Mouse (Mus musculus): ENCODE measurements at regions not wholly inside any gene's neighbourhood (a gene's known extent, or its start where the extent isn't known, plus 50 kb on each side); places are given as distances from the start of the nearest gene placed in this dataset.

DNA sequence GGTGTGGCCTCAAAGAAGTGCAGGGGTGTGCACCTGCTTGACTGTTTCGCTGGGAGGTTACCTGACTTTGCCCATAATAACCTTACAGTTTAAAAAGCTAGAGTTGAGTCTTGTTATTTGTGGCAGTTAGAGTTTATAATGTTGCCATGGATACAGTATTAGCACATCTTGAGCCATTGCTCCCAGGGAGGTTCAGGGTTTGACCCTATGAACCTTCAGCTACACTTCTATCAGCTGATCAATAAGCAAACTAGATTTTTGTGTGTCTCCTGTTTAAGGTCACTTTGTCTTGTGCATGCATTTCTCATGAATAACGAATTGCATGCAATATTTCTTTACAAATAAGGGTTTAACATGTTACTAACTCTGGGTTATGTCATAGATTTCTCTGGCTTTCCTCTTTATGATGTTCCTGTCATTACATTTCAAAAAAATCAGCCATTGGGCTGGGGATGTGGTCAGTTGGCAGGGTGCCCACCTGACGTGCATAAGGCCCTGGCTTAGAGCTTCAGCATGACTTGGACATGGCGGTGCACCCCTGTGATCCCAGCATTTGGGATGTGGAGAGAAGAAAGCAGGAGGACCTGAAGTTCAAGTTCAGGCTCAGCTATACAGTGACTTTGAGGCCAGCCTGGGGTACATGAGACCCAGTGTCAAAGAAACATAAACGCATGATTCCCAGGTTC lies 191.7 kb downstream of the Ackr3 start:
- Histone ChIP-seq H3K36me3 (ENCODE audit: control insufficient read depth, insufficient read depth, low read length, poor library complexity, severe bottlenecking) (no peaks in the 10 kb centered on the region), H3K27me3 (ENCODE audit: control insufficient read depth, insufficient read depth, low read length, poor library complexity, severe bottlenecking) (no peaks in the 10 kb centered on the region)
- DNase-seq (ENCODE audit: low read depth, low spot score) = no peak

DNA sequence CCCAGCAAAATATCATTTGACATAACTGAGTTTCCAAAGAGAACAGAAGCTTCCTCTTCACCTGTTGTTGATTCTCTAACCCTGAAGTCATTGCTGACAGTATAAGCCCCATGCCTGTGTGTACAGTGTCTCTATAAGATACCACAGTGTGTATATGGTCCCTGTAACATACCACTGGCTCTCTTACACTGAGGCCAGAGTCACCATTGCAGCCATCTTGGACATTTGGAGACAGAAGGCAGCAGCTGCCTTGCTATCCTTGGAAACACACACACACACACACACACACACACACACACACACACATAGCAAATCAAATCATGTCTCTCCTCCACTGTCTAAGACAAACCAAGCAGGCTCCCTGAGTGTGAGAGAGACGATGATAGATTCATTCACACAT lies 192.9 kb downstream of the Ackr3 start:
- Histone ChIP-seq H3K27me3 (ENCODE audit: control insufficient read depth, insufficient read depth, low read length, poor library complexity, severe bottlenecking) (no peaks in the 10 kb centered on the region), H3K36me3 (ENCODE audit: control insufficient read depth, insufficient read depth, low read length, poor library complexity, severe bottlenecking) (no peaks in the 10 kb centered on the region)
- DNase-seq (ENCODE audit: low read depth, low spot score) = no peak

DNA sequence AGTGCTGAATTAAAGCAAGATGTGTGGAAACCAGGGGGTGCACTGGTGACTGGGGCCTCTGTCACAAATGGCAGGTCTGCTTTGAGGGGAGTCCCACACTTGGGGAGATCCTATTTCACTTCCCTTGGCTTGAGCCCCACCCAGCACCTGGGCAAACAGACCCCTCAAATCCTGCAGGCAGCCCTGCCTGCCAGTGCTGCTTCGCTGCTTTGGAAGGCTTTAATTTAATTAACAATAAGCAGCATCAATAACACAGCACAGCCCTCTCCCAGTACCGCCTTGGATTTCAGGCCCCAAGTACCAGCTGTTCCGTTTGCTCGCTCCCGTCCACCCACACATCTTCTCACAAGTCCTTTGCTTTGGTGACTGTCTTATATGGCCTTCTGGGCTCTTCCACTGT lies 193.6 kb downstream of the Ackr3 start:
- Histone ChIP-seq H3K27me3 (ENCODE audit: control insufficient read depth, insufficient read depth, low read length, poor library complexity, severe bottlenecking) (no peaks in the 10 kb centered on the region), H3K36me3 (ENCODE audit: control insufficient read depth, insufficient read depth, low read length, poor library complexity, severe bottlenecking) (no peaks in the 10 kb centered on the region)
- DNase-seq (ENCODE audit: low read depth, low spot score) = no peak

- no peak for DNase-seq (ENCODE audit: low read depth, low spot score)
- Histone ChIP-seq H3K27me3 (ENCODE audit: control insufficient read depth, insufficient read depth, low read length, poor library complexity, severe bottlenecking) (no peaks in the 10 kb centered on the region), H3K36me3 (ENCODE audit: control insufficient read depth, insufficient read depth, low read length, poor library complexity, severe bottlenecking) (no peaks in the 10 kb centered on the region)
Observed at GRCm38 (mm10) chr1:90398396-90398975, 194.7 kb downstream of the Ackr3 start.

DNA sequence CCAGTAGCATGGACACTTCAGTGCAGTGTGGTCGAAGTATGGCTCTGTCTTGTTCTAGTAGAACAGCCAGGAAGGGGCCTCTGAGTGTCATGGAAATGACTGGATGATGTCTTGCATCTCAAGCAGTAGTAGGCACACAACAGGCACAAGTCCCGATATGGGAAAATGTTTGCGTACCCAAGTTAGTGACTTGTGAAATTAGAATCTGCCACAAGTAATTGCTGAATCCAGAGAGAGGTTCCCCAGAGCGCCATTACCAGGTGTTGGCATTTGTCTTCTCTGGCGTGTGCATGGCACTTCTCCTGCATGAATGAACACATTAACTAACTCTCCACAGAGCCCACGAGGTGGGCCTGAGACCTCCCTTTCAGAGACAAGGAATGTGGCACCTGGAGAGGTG lies 199.3 kb downstream of the Ackr3 start:
- no peaks in the 10 kb centered on the region for H3K27me3 ChIP-seq (ENCODE audit: control insufficient read depth, insufficient read depth, low read length, poor library complexity, severe bottlenecking)
- no peaks in the 10 kb centered on the region for H3K36me3 ChIP-seq (ENCODE audit: control insufficient read depth, insufficient read depth, low read length, poor library complexity, severe bottlenecking)

GRCm38 (mm10) chr1:90404717-90405487 lies 197.9 kb upstream of the Cops8 start:
- no peaks in the 10 kb centered on the region for H3K27me3 ChIP-seq (ENCODE audit: control insufficient read depth, insufficient read depth, low read length, poor library complexity, severe bottlenecking)
- no peaks in the 10 kb centered on the region for H3K36me3 ChIP-seq (ENCODE audit: control insufficient read depth, insufficient read depth, low read length, poor library complexity, severe bottlenecking)
- DNase-seq (ENCODE audit: low read depth, low spot score) = no peak

More for the DNA sequence above, 199.3 kb downstream of the Ackr3 start:
- DNase-seq (ENCODE audit: low read depth, low spot score) = no peak

DNA sequence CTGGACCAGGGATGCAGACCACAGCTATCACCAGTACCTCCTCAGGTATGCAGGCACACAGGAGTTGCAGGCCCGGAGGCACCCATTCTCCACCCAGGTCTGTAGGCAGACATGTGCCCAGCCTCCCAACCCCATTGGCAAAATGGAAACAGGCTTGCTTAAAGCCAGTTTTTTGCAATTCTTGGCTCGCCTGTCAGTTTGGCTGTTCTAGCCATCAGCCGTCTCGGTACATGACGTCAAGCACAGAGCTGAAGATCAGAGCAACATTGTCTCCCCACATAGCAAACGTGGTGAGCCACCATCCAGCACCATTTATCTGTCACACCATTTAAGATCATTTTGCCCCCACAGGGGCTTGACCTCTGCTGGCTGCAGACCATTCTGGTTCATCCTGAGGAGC lies 196.1 kb upstream of the Cops8 start:
- Histone ChIP-seq H3K36me3 (ENCODE audit: control insufficient read depth, insufficient read depth, low read length, poor library complexity, severe bottlenecking) (no peaks in the 10 kb centered on the region), H3K27me3 (ENCODE audit: control insufficient read depth, insufficient read depth, low read length, poor library complexity, severe bottlenecking) (no peaks in the 10 kb centered on the region)
- DNase-seq (ENCODE audit: low read depth, low spot score) = no peak

DNA sequence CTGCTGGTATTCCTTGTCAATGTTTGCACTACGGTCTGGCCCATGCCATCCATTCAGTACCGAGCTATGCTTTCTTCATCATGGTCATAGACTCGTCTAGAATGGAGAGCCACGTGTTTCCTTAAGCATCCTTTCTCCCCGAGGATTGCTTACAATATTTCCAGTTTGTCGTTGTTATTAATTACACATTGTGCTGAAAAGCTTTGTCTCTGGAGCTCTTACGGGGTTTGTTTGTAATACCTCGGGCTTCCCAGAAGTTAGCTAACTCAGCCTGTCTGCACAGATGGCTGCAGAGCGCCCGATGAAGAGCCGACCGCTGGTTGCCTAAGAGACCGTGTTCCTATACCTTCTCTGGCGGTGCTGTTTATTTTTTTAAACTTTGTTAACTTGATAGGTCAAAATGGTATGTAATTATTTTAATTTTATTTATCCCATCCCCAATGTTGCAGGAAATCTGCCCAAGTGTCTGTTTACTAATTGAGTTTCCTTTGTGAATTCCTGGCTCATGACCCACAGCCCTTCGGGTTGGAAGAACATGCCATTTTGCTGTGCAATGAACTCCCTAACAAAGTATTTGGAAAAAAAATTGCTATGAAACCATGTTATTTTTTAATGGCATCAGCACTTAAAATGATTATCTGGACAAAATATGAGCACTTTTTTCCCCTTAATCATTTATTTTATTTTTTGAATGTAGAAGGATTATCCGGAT lies 194.1 kb upstream of the Cops8 start:
- DNase-seq (ENCODE audit: low read depth, low spot score) = no peak
- Histone ChIP-seq H3K36me3 (ENCODE audit: control insufficient read depth, insufficient read depth, low read length, poor library complexity, severe bottlenecking) (no peaks in the 10 kb centered on the region), H3K27me3 (ENCODE audit: control insufficient read depth, insufficient read depth, low read length, poor library complexity, severe bottlenecking) (no peaks in the 10 kb centered on the region)

DNA sequence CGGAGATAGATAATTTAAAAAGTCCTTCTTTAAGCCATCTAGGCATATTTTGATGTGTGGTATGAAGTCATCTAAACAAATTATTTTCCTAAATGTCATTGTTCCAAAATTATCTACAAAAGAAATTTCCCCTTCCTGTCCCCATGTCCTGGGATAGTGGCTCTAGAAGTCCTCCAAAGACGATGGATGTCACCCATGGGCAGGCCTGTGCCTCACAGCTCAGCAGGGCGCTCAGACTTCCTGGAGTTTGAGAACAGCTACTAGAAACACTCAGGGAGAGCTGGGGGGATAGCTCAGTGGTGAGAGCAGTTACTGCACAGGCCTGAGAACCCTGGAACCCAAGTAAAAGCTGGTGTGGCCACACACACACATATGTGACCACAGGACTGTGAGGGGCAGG lies 193.5 kb upstream of the Cops8 start:
- Histone ChIP-seq H3K36me3 (ENCODE audit: control insufficient read depth, insufficient read depth, low read length, poor library complexity, severe bottlenecking) (no peaks in the 10 kb centered on the region), H3K27me3 (ENCODE audit: control insufficient read depth, insufficient read depth, low read length, poor library complexity, severe bottlenecking) (no peaks in the 10 kb centered on the region)
- DNase-seq (ENCODE audit: low read depth, low spot score) = no peak

DNA sequence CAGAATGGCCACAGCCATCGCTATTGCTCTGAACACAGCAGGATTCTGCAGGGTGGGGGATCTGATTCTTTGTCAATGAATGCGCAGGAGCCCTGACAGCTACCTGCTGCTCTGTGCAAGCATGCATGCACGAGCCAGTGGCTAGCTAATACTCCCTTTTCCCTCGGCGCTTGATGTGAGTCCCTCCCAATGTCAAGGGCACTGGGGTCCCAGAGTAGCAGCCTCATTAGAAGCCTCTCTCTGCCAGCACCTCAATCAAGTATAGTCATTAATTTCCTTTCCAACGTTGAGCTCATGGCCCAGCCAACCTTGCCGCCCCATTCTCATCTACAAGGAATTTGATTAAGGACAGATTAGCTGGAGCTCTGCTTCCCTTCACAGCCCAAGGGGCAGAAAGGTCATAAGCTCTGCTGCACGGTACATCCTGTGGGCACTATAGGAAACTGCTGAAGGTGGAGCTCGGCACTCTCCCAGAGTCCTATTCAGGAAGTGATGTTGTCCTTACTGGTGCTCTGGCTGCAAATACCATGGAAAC lies 190.2 kb upstream of the Cops8 start:
- Histone ChIP-seq H3K27me3 (ENCODE audit: control insufficient read depth, insufficient read depth, low read length, poor library complexity, severe bottlenecking) (no peaks in the 10 kb centered on the region), H3K36me3 (ENCODE audit: control insufficient read depth, insufficient read depth, low read length, poor library complexity, severe bottlenecking) (no peaks in the 10 kb centered on the region)
- no peak for DNase-seq (ENCODE audit: low read depth, low spot score)

DNA sequence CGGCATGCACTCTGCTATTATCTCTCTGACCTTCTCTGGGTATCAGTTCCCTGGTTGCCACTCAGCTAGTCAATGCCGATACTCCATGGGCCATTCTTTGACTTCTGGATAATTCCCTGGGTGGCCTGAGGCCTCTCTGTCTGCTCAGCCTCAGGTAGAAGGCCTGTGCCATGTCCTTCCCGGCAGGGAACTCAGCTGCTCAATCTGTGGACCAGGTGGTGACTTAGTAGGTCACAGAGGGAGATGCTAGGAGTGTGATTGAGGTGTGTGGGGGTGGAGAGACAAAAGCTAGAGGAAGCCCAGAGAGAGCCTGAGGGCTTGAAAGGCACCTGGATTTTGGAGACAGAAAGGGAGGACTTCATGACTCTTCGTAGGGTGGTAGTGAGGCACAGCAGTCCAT lies 188.0 kb upstream of the Cops8 start:
- Histone ChIP-seq H3K36me3 (ENCODE audit: control insufficient read depth, insufficient read depth, low read length, poor library complexity, severe bottlenecking) (no peaks in the 10 kb centered on the region), H3K27me3 (ENCODE audit: control insufficient read depth, insufficient read depth, low read length, poor library complexity, severe bottlenecking) (no peaks in the 10 kb centered on the region)
- no peak for DNase-seq (ENCODE audit: low read depth, low spot score)

GRCm38 (mm10) chr1:90424066-90424821 lies 178.5 kb upstream of the Cops8 start:
- DNase-seq (ENCODE audit: low read depth, low spot score) = no peak
- H3K36me3 ChIP-seq (ENCODE audit: control insufficient read depth, insufficient read depth, low read length, poor library complexity, severe bottlenecking) = no peaks in the 10 kb centered on the region
- no peaks in the 10 kb centered on the region for H3K27me3 ChIP-seq (ENCODE audit: control insufficient read depth, insufficient read depth, low read length, poor library complexity, severe bottlenecking)

DNA sequence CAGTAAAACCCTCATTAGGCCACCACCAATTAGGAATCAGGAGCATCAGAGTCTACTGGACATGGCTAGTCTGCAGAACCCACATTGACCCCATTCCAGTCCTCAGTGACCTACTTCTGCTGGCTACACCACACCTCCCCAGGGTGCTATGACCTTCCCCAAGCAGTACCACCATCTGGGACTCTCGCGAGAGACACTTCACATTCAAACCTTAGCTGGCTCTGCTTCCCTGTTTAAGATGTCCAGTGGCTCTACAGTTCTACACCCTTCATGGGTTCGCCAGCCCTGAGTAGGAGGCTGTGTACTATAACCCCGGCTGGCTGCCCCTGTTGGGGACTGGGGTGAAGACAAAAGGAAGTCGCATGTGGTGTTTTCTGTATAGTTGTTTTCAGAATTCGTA lies 174.4 kb upstream of the Cops8 start:
- H3K27me3 ChIP-seq (ENCODE audit: control insufficient read depth, insufficient read depth, low read length, poor library complexity, severe bottlenecking) = no peaks in the 10 kb centered on the region
- DNase-seq (ENCODE audit: low read depth, low spot score) = no peak
- no peaks in the 10 kb centered on the region for H3K36me3 ChIP-seq (ENCODE audit: control insufficient read depth, insufficient read depth, low read length, poor library complexity, severe bottlenecking)

DNA sequence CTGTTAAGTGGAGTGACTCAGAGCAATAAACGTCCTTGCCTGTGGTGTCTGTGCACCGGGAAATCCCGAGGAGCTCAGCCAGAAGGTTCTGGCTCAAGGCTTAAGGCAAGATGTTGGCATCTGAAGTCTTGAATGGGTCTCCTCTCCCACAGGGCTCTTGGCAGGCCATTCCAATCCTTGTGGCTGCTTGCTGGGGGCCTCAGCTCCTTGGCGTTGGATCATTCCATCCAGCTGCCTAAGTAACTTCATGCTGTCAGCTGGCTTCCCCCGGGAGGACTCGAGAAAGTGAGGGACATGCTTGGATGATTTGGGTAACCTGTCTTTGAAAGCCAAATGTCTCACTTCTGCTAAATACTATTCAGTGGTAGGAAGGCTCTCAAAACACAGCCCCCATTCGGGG lies 174.0 kb upstream of the Cops8 start:
- Histone ChIP-seq H3K36me3 (ENCODE audit: control insufficient read depth, insufficient read depth, low read length, poor library complexity, severe bottlenecking) (no peaks in the 10 kb centered on the region), H3K27me3 (ENCODE audit: control insufficient read depth, insufficient read depth, low read length, poor library complexity, severe bottlenecking) (no peaks in the 10 kb centered on the region)
- peak; percentile 15 for DNase-seq (ENCODE audit: low read depth, low spot score)
